Mouse (Mus musculus) lung, adult 2 months (tissue): Measurements from ENCODE around the gene Cfdp1.

Experiments used
- CTCF ChIP-seq: fragments of 200-500 bp; IDR thresholded peaks from 2 replicates; pipeline ENCODE4 v1.5.1; 2011; ENCODE audit warnings: mild to moderate bottlenecking, low read length, control low read depth; ENCODE audit not compliant: insufficient read depth
- POLR2A ChIP-seq: fragments of 200-500 bp; IDR thresholded peaks from 2 replicates; pipeline ENCODE4 v1.6.1; 2011; ENCODE audit warnings: low read depth, mild to moderate bottlenecking, control low read depth, low read length, borderline replicate concordance; ENCODE audit errors: extremely low read depth

GRCm38 (mm10) chr8:111902080-111902479 lies 48.0 kb upstream of the Cfdp1 start:
- TF ChIP-seq CTCF (no peak), POLR2A (no peak)
